Mouse (Mus musculus): ENCODE data around the gene Dcst2. TPM values are rescaled to one million over a fixed set of nuclear protein-coding genes. Genes with fewer than 3 reads are reported as not detected.
A peak's percentile ranks its signal among the peaks of the same experiment; 100 is the strongest.

The Dcst2 gene
- polyA plus RNA-seq, 1 experiment from 2014 or later: 0.14 TPM

DNA sequence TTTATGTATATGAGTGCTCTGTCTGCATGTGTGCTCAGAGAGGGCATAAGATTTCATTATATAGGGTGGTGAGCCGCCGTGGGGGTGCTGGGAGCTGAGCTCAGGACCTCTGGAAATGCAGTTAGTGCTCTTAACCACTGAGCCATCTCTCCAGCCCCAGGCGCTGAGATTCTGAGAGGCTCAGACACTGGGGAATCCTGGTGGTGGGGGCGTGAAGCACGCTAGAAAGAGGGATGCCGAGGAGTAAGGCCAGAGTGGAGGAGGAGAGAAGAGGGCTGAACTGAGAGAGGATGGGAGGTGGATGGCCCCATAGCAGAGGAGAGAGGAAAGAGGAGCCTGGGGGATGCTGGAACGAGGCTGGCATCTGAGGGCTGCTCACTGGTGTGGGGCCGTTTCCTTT is 2.9 kb downstream of the Dcst2 start:
- Histone ChIP-seq H3K9ac (replicated peaks; ENCODE audit: low read length) (no peak overlapping the region), H3K4me1 (ENCODE audit: control insufficient read depth, insufficient read depth, low read length) (no peaks in the 10 kb centered on the region), H3K27ac (replicated peaks; ENCODE audit: low read depth, low read length) (no peak overlapping the region), H3K4me2 (ENCODE audit: low read length) (no peak overlapping the region), H3K36me3 (ENCODE audit: control insufficient read depth, insufficient read depth, low read length) (no peaks in the 10 kb centered on the region), H3K4me3 (replicated peaks; ENCODE audit: low read depth, low read length) (no peak overlapping the region), H3K27me3 (ENCODE audit: control insufficient read depth, insufficient read depth, low read length) (no peaks in the 10 kb centered on the region), H3K9me3 (ENCODE audit: control insufficient read depth, low read length) (no peaks in the 10 kb centered on the region)
- ATAC-seq (ENCODE audit: low FRiP score, low TSS enrichment) (no peak), DNase-seq (no peak)
- 51% methylated on average over 8 of the region's 8 CpGs for WGBS

DNA sequence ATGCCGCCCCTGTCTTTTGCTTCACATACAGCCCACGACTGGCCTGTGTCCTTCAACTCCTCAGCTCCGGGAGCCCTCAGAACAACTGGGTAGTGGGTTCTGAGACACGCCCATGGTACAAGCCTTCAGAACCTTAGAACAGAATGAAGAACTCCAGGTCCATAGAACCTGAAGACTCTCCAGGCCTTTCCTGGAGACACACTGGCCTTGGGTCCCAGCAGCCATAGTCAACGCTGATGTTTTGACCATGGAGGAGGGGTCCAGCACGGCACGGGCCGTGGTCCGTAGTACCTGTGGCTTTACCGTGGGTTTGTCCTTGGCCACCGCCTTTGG is 3.3 kb downstream of the Dcst2 start, which contains the start of gene Dcst1:
Gene Dcst1, minus strand, starts transcription at position 101 of the 333 bp plus-strand sequence.
- Histone ChIP-seq H3K9ac (replicated peaks; ENCODE audit: low read length) (no peak within 1 kb of the TSS), H3K4me3 (replicated peaks; ENCODE audit: low read depth, low read length) (no peak within 1 kb of the TSS), H3K4me2 (ENCODE audit: low read length) (no peak within 1 kb of the TSS), H3K4me1 (ENCODE audit: control insufficient read depth, insufficient read depth, low read length) (no peaks in the 10 kb centered on the region), H3K9me3 (ENCODE audit: control insufficient read depth, low read length) (no peaks in the 10 kb centered on the region), H3K36me3 (ENCODE audit: control insufficient read depth, insufficient read depth, low read length) (no peaks in the 10 kb centered on the region), H3K27me3 (ENCODE audit: control insufficient read depth, insufficient read depth, low read length) (no peaks in the 10 kb centered on the region), H3K27ac (replicated peaks; ENCODE audit: low read depth, low read length) (no peak within 1 kb of the TSS)
- ATAC-seq (ENCODE audit: low FRiP score, low TSS enrichment) (no peak), DNase-seq (no peak)
- WGBS: 81% methylated on average over 11 of the region's 11 CpGs

DNA sequence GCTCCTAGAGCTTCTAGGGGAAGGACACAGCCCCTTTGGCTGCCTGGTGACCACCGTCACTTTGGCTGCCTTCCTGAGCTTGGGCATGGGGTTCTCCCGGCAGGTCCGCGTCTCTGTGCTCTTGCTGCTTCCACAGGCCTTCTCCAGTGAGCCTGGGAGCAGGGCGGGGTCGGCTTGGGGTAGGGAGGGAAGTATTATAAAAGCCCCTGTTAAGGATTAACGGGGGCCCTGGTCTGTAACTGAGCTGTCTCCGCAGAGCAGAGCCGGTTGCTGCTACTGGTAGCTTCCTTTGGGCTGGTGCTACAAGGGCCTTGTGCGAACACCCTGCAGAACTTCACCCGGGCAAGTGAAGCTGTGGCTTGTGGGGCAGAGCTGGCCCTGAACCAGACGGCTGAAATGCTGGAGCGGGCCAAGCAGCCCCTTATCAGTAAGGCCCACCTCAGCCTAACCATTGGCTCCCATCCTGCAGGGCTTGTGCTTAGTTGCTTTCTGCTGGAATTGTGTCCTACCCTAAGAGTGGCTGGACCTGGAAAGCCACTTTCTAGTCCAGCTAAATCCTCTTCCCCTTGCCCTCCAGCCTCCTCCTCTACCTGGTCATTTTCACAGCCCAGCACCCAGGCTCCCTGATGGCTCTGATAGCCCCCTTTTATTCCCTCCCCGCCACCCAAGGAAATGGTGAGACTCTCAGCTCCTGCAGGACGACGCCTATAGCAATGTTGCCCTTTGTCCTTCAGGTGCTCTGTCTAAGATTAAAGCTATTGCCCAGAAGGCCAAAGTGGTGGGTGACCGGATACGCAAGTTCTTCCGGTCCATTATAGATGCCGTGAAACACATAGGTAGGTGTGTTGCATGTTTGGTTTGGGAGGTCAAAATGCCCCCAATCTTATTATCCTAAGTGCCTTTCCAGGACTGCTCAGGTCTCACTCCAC is 4.0 kb downstream of the Dcst2 start:
- Histone ChIP-seq H3K4me1 (ENCODE audit: control insufficient read depth, insufficient read depth, low read length) (no peaks in the 10 kb centered on the region), H3K9me3 (ENCODE audit: control insufficient read depth, low read length) (no peaks in the 10 kb centered on the region), H3K27ac (replicated peaks; ENCODE audit: low read depth, low read length) (no peak overlapping the region), H3K36me3 (ENCODE audit: control insufficient read depth, insufficient read depth, low read length) (no peaks in the 10 kb centered on the region), H3K4me2 (ENCODE audit: low read length) (no peak overlapping the region), H3K9ac (replicated peaks; ENCODE audit: low read length) (no peak overlapping the region), H3K27me3 (ENCODE audit: control insufficient read depth, insufficient read depth, low read length) (no peaks in the 10 kb centered on the region), H3K4me3 (replicated peaks; ENCODE audit: low read depth, low read length) (no peak overlapping the region)
- ATAC-seq (ENCODE audit: low FRiP score, low TSS enrichment) (no peak), DNase-seq (no peak)
- WGBS: 75% methylated on average over 20 of the region's 20 CpGs

DNA sequence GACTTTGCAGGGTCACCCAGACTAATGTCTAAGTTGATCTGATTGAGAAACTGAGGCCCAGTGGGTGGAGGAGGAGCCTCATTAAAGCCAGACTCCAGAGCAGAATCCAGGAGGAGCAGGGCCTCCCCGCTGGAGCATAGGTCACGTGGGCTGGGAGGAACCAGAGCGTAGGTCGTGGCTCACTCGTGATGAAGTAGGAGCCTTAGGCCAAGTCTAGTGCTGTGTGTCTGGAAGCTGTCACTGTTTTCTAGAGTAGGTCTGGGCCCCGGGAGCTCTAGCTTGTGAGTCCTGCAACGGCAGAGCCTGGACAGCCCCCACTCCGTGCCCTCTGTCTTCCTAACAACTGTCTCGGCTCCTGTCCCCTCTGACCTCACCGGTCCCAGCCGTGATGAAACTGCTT is 5.6 kb downstream of the Dcst2 start:
- no peak for DNase-seq
- Histone ChIP-seq H3K4me1 (ENCODE audit: control insufficient read depth, insufficient read depth, low read length) (no peaks in the 10 kb centered on the region), H3K9ac (replicated peaks; ENCODE audit: low read length) (no peak overlapping the region), H3K4me2 (ENCODE audit: low read length) (no peak overlapping the region), H3K9me3 (ENCODE audit: control insufficient read depth, low read length) (no peaks in the 10 kb centered on the region), H3K4me3 (replicated peaks; ENCODE audit: low read depth, low read length) (no peak overlapping the region), H3K27ac (replicated peaks; ENCODE audit: low read depth, low read length) (no peak overlapping the region), H3K27me3 (ENCODE audit: control insufficient read depth, insufficient read depth, low read length) (no peaks in the 10 kb centered on the region), H3K36me3 (ENCODE audit: control insufficient read depth, insufficient read depth, low read length) (no peaks in the 10 kb centered on the region)
- WGBS: 75% methylated on average over 11 of the region's 11 CpGs
- ATAC-seq (ENCODE audit: low FRiP score, low TSS enrichment): no peak

DNA sequence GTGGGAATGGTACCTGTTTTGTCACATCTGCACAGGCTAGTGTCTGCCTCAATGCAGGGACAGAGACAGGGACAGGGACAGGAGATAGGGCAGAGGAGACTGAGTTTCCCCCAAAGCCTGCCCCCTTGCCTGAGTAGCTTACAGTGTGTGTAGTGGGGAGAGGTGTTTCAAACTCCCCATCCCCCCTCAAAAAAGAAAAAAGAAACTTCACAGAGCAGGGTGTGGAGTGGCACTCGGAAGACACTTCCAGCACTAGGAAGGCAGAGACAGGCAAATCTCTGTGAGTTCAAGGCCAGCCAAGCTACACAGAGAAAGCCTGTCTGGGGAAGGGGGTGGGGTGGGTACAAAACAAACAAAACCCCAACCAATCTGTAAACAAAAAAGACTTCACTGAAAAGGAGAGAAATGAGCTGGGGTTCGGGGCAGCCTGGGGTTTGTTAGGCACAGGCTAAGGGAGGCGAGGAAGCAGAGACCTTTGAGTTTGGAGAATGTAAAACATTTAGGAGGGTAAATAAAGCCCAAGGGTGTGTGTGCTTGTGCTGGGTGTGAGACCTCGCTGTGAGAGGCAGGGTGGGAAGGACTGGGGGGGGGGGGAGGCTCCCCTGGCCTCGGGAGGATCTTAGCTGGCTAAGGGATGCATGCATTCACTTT is 11.9 kb downstream of the Dcst2 start:
- no peak for DNase-seq
- H3K4me2 ChIP-seq (ENCODE audit: low read length): no peak overlapping the region
- H3K27me3 ChIP-seq (ENCODE audit: control insufficient read depth, insufficient read depth, low read length): no peaks in the 10 kb centered on the region
- H3K9me3 ChIP-seq (ENCODE audit: control insufficient read depth, low read length): no peaks in the 10 kb centered on the region
- H3K4me1 ChIP-seq (ENCODE audit: control insufficient read depth, insufficient read depth, low read length): peaks cover 7% of the 10 kb centered on the region; the same call in 1 of the 2 replicates
- 51% methylated on average over 5 of the region's 5 CpGs for WGBS
- ATAC-seq (ENCODE audit: low FRiP score, low TSS enrichment): no peak
- H3K27ac ChIP-seq (replicated peaks; ENCODE audit: low read depth, low read length): no peak overlapping the region
- H3K4me3 ChIP-seq (replicated peaks; ENCODE audit: low read depth, low read length): no peak overlapping the region
- H3K9ac ChIP-seq (replicated peaks; ENCODE audit: low read length): no peak overlapping the region
- H3K36me3 ChIP-seq (ENCODE audit: control insufficient read depth, insufficient read depth, low read length): no peaks in the 10 kb centered on the region

DNA sequence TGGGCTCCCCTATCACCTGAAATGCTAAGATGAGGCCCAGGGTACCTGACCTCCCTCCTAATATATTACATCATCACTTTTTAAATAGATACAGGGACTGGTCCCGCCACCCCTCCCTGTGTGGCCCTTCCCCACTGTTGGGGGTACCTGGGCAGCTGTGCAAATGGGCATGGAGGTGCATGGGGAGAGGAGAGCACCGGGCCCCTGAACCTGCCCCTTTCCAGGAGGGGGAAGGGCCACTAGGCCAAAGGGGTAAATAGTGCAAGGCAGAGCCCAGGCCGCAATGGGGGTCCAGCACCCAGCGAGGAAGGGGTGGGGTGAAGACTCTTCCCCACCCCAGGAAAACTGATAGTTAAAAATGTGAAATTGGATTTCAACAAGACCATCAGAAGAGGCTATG is 16.1 kb downstream of the Dcst2 start:
- Histone ChIP-seq H3K36me3 (ENCODE audit: control insufficient read depth, insufficient read depth, low read length) (no peaks in the 10 kb centered on the region), H3K4me2 (ENCODE audit: low read length) (peak overlapping the region; percentile 84), H3K27me3 (ENCODE audit: control insufficient read depth, insufficient read depth, low read length) (no peaks in the 10 kb centered on the region), H3K4me1 (ENCODE audit: control insufficient read depth, insufficient read depth, low read length) (peaks cover 11% of the 10 kb centered on the region; the same call in 1 of the 2 replicates), H3K27ac (replicated peaks; ENCODE audit: low read depth, low read length) (no peak overlapping the region), H3K9ac (replicated peaks; ENCODE audit: low read length) (peak overlapping the region; percentile 66; the same call in 1 of the 2 replicates), H3K4me3 (replicated peaks; ENCODE audit: low read depth, low read length) (no peak overlapping the region), H3K9me3 (ENCODE audit: control insufficient read depth, low read length) (no peaks in the 10 kb centered on the region)
- no peak for DNase-seq
- peak; percentile 26; the same call in 1 of the 2 replicates for ATAC-seq (ENCODE audit: low FRiP score, low TSS enrichment)
- 72% methylated on average over 4 of the region's 4 CpGs for WGBS

DNA sequence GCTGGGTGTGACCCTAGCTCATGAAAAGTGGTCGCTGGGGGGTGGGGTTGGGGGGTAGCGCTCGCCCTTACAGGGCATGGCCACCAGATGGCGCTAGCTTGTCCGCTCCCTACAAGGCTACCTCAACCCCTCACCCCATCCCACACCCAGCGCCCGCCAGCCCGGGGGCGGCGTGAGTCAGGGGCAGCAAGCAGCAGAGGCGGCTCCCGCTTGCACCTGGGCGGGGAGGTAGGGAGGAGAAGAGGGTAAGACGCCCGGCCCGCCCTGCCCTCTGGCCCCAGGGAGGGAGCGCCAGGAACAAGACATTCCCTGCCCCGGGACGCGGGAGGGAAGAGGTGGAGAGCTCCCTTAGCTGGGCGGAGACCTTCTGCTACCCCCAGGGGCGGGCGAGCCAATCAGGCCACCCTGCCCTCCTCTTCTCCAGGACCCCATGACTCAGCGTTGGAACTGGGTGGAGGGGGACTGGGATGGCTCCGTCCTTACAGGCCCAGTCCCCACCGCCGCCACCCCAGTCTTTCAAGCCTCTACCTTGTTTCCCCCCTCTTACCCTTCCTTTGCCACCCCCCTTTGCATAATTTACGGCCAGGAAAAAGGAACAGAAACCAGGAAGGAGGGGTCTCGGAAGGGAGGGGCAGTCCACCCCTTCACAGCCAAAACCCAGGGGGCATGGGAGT is 16.8 kb downstream of the Dcst2 start:
- peaks cover 11% of the 10 kb centered on the region; the same call in 1 of the 2 replicates for H3K4me1 ChIP-seq (ENCODE audit: control insufficient read depth, insufficient read depth, low read length)
- H3K4me2 ChIP-seq (ENCODE audit: low read length): peak overlapping the region; percentile 84
- 1% methylated on average over 29 of the region's 29 CpGs for whole genome bisulfite sequencing
- peak overlapping the region; percentile 66 for H3K9ac ChIP-seq (replicated peaks; ENCODE audit: low read length)
- H3K36me3 ChIP-seq (ENCODE audit: control insufficient read depth, insufficient read depth, low read length): no peaks in the 10 kb centered on the region
- ATAC-seq (ENCODE audit: low FRiP score, low TSS enrichment) (peak; percentile 86), DNase-seq (peak; percentile 87)
- H3K27ac ChIP-seq (replicated peaks; ENCODE audit: low read depth, low read length): peak overlapping the region; percentile 3; the same call in 1 of the 2 replicates
- H3K4me3 ChIP-seq (replicated peaks; ENCODE audit: low read depth, low read length): peak overlapping the region; percentile 46
- H3K9me3 ChIP-seq (ENCODE audit: control insufficient read depth, low read length): no peaks in the 10 kb centered on the region
- H3K27me3 ChIP-seq (ENCODE audit: control insufficient read depth, insufficient read depth, low read length): no peaks in the 10 kb centered on the region

DNA sequence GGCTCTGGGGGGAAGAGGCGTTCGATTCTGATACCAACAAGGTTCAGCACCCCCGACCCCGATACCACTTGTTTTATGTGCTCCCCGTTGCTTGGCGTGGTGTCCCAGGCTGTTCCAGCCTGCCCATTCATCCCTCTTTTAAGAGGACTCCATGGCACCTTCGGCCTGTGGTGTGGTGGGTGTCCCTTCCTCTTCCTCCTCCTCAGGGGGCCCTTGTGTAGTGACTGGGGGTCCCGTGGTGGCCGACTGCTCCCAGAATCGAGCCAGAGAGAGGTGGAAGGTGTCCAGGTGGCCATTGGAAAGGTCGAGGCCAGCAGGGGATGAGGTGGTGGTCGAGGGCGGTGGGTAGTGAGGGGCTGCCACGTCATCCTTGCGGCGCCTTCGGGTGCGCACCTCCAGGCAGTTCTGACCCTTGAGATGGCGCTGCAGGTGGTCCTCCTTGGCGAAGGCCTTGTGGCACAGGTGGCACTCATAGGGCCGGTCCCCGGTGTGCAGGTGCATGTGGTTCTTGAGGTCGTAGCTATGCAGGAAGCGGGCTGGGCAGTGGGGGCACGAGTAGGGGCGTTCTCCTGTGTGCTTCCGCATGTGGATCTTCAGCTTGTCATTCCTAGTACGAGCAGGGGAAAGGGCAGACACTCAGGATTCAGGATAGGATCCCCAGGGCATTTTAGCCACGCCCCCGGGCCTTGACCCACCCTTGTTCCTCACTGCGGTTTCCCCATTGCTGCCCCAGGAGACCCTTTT is 17.8 kb downstream of the Dcst2 start:
- Histone ChIP-seq H3K9me3 (ENCODE audit: control insufficient read depth, low read length) (no peaks in the 10 kb centered on the region), H3K4me2 (ENCODE audit: low read length) (peak overlapping the region; percentile 84; the same call in 1 of the 2 replicates), H3K27me3 (ENCODE audit: control insufficient read depth, insufficient read depth, low read length) (no peaks in the 10 kb centered on the region), H3K4me1 (ENCODE audit: control insufficient read depth, insufficient read depth, low read length) (peaks cover 11% of the 10 kb centered on the region; the same call in 1 of the 2 replicates), H3K27ac (replicated peaks; ENCODE audit: low read depth, low read length) (no peak overlapping the region), H3K4me3 (replicated peaks; ENCODE audit: low read depth, low read length) (no peak overlapping the region), H3K36me3 (ENCODE audit: control insufficient read depth, insufficient read depth, low read length) (no peaks in the 10 kb centered on the region), H3K9ac (replicated peaks; ENCODE audit: low read length) (no peak overlapping the region)
- WGBS: 87% methylated on average over 31 of the region's 31 CpGs
- ATAC-seq (ENCODE audit: low FRiP score, low TSS enrichment) (no peak), DNase-seq (no peak)
